ENCODE assay signal across 7 mouse cellular contexts in the genomic region with DNA sequence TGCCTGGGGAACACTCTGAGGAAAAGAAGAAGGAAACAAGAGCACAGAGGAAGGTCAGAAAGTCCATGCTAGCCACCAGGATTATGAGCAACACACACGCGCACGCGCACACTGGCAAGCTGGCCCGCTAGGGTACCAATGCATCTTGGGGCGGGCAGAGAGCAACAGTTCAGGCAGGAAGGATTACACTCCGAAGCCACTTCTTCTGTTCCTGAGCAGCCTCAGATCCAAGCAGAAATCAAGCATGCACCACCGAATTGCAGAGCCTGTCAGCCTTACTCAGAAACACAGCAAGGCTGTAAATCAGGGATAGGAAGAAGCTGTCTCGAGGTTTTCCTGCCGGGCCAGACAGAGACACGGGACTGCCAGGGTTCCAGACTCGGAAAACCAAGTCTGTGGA.
DNase-seq lines count a peak whose midpoint lies in the region; ATAC-seq and TF ChIP-seq lines count a peak whose summit lies in the region.

No protein-coding gene starts in this region.

- no peak for TF ChIP-seq POLR2A in embryonic fibroblast, embryonic 13.5 days (IDR thresholded peaks at IDR 0.05; ENCODE audit: low read depth, low read length)

- no peak overlapping the region for H3K9ac ChIP-seq in liver, embryonic 11.5 days (ENCODE audit: low read depth, low read length)
- H3K9ac ChIP-seq in liver, postnatal 0 days (replicated peaks) = no peak overlapping the region

- peaks cover 5% of the 10 kb centered on the region for H3K4me1 ChIP-seq in liver, embryonic 11.5 days (replicated peaks; ENCODE audit: control insufficient read depth, insufficient read depth, low read length)
- peaks cover 3% of the 10 kb centered on the region; the same call in 1 of the 2 replicates for H3K4me1 ChIP-seq in liver, postnatal 0 days (ENCODE audit: insufficient read depth)
- no peaks in the 10 kb centered on the region; the same call in none of the 2 replicates for H3K4me1 ChIP-seq in embryonic fibroblast, embryonic 13.5 days (ENCODE audit: control insufficient read depth, insufficient read depth, low read length)

- no peak for ATAC-seq in liver, embryonic 11.5 days (replicated peaks; ENCODE audit: low FRiP score)
- ATAC-seq in liver, postnatal 0 days = no peak
- ATAC-seq in monocyte, adult 5-6 weeks (replicated peaks; ENCODE audit: insufficient number of reproducible peaks, low FRiP score, low TSS enrichment, poor library complexity, severe bottlenecking) = peak; percentile 52; the same call in 1 of the 2 replicates

- H3K9me3 ChIP-seq in liver, embryonic 11.5 days (ENCODE audit: control insufficient read depth, low read length) = no peaks in the 10 kb centered on the region
- H3K9me3 ChIP-seq in liver, postnatal 0 days (ENCODE audit: low read length) = no peaks in the 10 kb centered on the region

- WGBS in liver, embryonic 11.5 days = 36% methylated on average over 12 of the region's 12 CpGs
- WGBS in liver, postnatal 0 days (ENCODE audit: insufficient replicate concordance) = 20% methylated on average over 12 of the region's 12 CpGs

- peaks cover 15% of the 10 kb centered on the region for H3K27me3 ChIP-seq in liver, embryonic 11.5 days (replicated peaks; ENCODE audit: control insufficient read depth, insufficient read depth, low read length)
- H3K27me3 ChIP-seq in liver, postnatal 0 days (ENCODE audit: insufficient read depth, low read length) = 0 out of 2 replicates have a peak, but pooled peaks cover 4% of the 10 kb centered on the region

- TF ChIP-seq CTCF in liver, postnatal 0 days (IDR thresholded peaks at IDR 0.05; ENCODE audit: low read depth) = no peak
- no peak for TF ChIP-seq CTCF in embryonic fibroblast, embryonic 13.5 days (IDR thresholded peaks at IDR 0.05; ENCODE audit: borderline replicate concordance, insufficient read depth, low read length)

- H3K4me3 ChIP-seq in liver, embryonic 11.5 days (ENCODE audit: low read depth, low read length) = no peak overlapping the region
- no peak overlapping the region for H3K4me3 ChIP-seq in liver, postnatal 0 days (ENCODE audit: low read depth, low read length)
- H3K4me3 ChIP-seq in embryonic fibroblast, embryonic 13.5 days (ENCODE audit: insufficient read depth, low read length) = no peak overlapping the region

- DNase-seq in liver, embryonic 11.5 days (ENCODE audit: low spot score) = no peak
- no peak for DNase-seq in liver, postnatal 0 days
- DNase-seq in induced T-regulatory cell, adult 2 months (ENCODE audit: low read depth) = peak; percentile 21
- DNase-seq in testis, postnatal 10 days (ENCODE audit: low spot score) = no peak
- no peak for DNase-seq in layer of hippocampus, adult 8-10 months (ENCODE audit: low spot score in 2 of 2)

- no peak for TF ChIP-seq EP300 in liver, postnatal 0 days (IDR thresholded peaks at IDR 0.05; ENCODE audit: low read depth)

- no peaks in the 10 kb centered on the region for H3K36me3 ChIP-seq in liver, embryonic 11.5 days (ENCODE audit: control insufficient read depth, insufficient read depth, low read length)
- no peaks in the 10 kb centered on the region for H3K36me3 ChIP-seq in liver, postnatal 0 days (replicated peaks; ENCODE audit: insufficient read depth, low read length)

- H3K27ac ChIP-seq in liver, embryonic 11.5 days (ENCODE audit: low read depth, low read length) = no peak overlapping the region
- no peak overlapping the region for H3K27ac ChIP-seq in liver, postnatal 0 days (ENCODE audit: low read depth)
- peak overlapping the region; percentile 22 for H3K27ac ChIP-seq in embryonic fibroblast, embryonic 13.5 days (ENCODE audit: insufficient read depth, low read length)

- peak overlapping the region; percentile 35 for H3K4me2 ChIP-seq in liver, embryonic 11.5 days
- no peak overlapping the region for H3K4me2 ChIP-seq in liver, postnatal 0 days (ENCODE audit: low read depth, low read length)
